7 mouse cellular contexts compared by ENCODE assay signal in genomic region chr16:95093753-95094152, GRCm38 (mm10).
DNase-seq lines count a peak whose midpoint lies in the region; ATAC-seq and TF ChIP-seq lines count a peak whose summit lies in the region.

No protein-coding gene starts in this region.

- DNase-seq in right cerebral cortex, postnatal 14 days: peak; percentile 18
- DNase-seq in right cerebral cortex, postnatal 25 days: no peak
- peak; percentile 33 to 51 for DNase-seq in adrenal gland, postnatal 36 days
- peak; percentile 62 to 80 for DNase-seq in heart, postnatal 10 days
- peak; percentile 3 for DNase-seq in liver, embryonic 13.5 days
- no peak for DNase-seq in layer of hippocampus, postnatal 36 days
- no peak for DNase-seq in gastrocnemius, adult 2 months

- H3K27me3 ChIP-seq in liver, embryonic 13.5 days: no peaks in the 10 kb centered on the region

- H3K4me2 ChIP-seq in liver, embryonic 13.5 days: no peak overlapping the region

- TF ChIP-seq CTCF in gastrocnemius, adult 2 months (IDR thresholded peaks at IDR 0.05): no peak

- H3K4me1 ChIP-seq in liver, embryonic 13.5 days (replicated peaks): no peaks in the 10 kb centered on the region

- intact Hi-C loops in heart, postnatal 10 days (cut with DNase I): no loop called here
- intact Hi-C loops in gastrocnemius, adult 2 months (cut with DNase I): no loop called here

- no peak overlapping the region for H3K27ac ChIP-seq in liver, embryonic 13.5 days
- no peak overlapping the region for H3K27ac ChIP-seq in gastrocnemius, adult 2 months

- no peak overlapping the region for H3K4me3 ChIP-seq in liver, embryonic 13.5 days (replicated peaks)
- no peak overlapping the region for H3K4me3 ChIP-seq in gastrocnemius, adult 2 months

- no peaks in the 10 kb centered on the region for H3K9me3 ChIP-seq in liver, embryonic 13.5 days (replicated peaks)

- no peak overlapping the region for H3K9ac ChIP-seq in liver, embryonic 13.5 days

- 21% methylated on average over 10 of the region's 10 CpGs for WGBS in liver, embryonic 13.5 days (ENCODE audit: insufficient replicate concordance)

- no peak for ATAC-seq in liver, embryonic 13.5 days (ENCODE audit: low read depth)

- no peaks in the 10 kb centered on the region for H3K36me3 ChIP-seq in liver, embryonic 13.5 days

Comparison
In these comparisons a context has a peak if more than half of its experiments do, and no peak if none do; other contexts are left out.
1. DNase-seq: peak in right cerebral cortex, postnatal 14 days (single experiment), adrenal gland, postnatal 36 days (2 of 2), heart, postnatal 10 days (2 of 2) and liver, embryonic 13.5 days (single experiment); none in right cerebral cortex, postnatal 25 days (single experiment), layer of hippocampus, postnatal 36 days (0 of 2) and gastrocnemius, adult 2 months (single experiment).